Mouse (Mus musculus): ENCODE measurements at regions not wholly inside any gene's neighbourhood (a gene's known extent, or its start where the extent isn't known, plus 50 kb on each side); places are given as distances from the start of the nearest gene placed in this dataset.

DNA sequence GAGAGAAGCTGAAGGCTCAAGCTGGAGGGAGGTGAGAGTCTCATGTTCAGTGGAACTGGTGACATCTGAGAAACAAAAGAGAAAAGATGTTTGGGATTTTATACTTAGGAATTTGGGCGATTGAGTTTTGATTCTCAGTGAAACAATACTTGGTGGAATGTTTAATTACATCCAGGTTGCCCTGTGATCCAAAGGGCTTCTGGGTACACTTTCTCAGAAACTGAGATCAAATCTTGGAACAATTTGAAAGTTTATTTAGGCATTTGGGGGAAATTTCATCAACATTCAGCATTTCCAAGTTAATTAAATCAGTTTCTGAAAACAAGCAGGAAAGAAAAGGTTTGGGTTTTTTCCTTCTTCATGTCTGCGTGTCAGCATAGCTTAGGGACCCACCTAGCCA lies 214.7 kb upstream of the Tet2 start:
- TF ChIP-seq CTCF (IDR thresholded peaks at IDR 0.05; ENCODE audit: control insufficient read depth, insufficient read depth, insufficient read length) (no peak), MYOD1 (IDR thresholded peaks at IDR 0.05; ENCODE audit: control insufficient read depth, insufficient read length, low read depth) (no peak), USF1 (IDR thresholded peaks at IDR 0.05; ENCODE audit: low read depth) (no peak), MYOG (IDR thresholded peaks at IDR 0.05; ENCODE audit: control insufficient read depth, extremely low read depth, insufficient read length) (no peak), CEBPB (IDR thresholded peaks at IDR 0.05; ENCODE audit: low read depth) (no peak), MAX (IDR thresholded peaks at IDR 0.05) (no peak)
